In genomic region chr7:139434095-139434830, GRCm38 (mm10) we compare ENCODE assay signal across 10 mouse cellular contexts. TPM values are rescaled to one million over a fixed set of nuclear protein-coding genes. Genes with fewer than 3 reads are reported as not detected.
DNase-seq lines count a peak whose midpoint lies in the region; ATAC-seq lines count a peak whose summit lies in the region.
"Had no signal": no experiment of that assay in that cellular context is flagged by ENCODE, and none has a peak within 500 bp of the region (broad histone marks: within the 10 kb centered on the region; RNA-seq: fewer than 3 reads in every experiment).

No protein-coding gene starts in this region.

- no peak overlapping the region for H3K4me3 ChIP-seq in heart, embryonic 13.5 days
- no peak overlapping the region for H3K4me3 ChIP-seq in hindbrain, embryonic 12.5 days
- H3K4me3 ChIP-seq: embryonic facial prominence, embryonic 15.5 days had no signal

- WGBS in heart, embryonic 13.5 days = 19% methylated on average over 5 of the region's 5 CpGs
- 87% methylated on average over 5 of the region's 5 CpGs for WGBS in hindbrain, embryonic 12.5 days

- peaks cover 8% of the 10 kb centered on the region for H3K36me3 ChIP-seq in heart, embryonic 13.5 days
- H3K36me3 ChIP-seq in hindbrain, embryonic 12.5 days = no peaks in the 10 kb centered on the region
- H3K36me3 ChIP-seq: embryonic facial prominence, embryonic 15.5 days had no signal

- ATAC-seq in heart, embryonic 13.5 days (ENCODE audit: extremely low read depth, insufficient number of reproducible peaks, low FRiP score, low TSS enrichment) = peak; percentile 67
- no peak for ATAC-seq in hindbrain, embryonic 12.5 days (ENCODE audit: low FRiP score)

- H3K4me2 ChIP-seq in heart, embryonic 13.5 days = peak overlapping the region; percentile 35
- no peak overlapping the region for H3K4me2 ChIP-seq in hindbrain, embryonic 12.5 days (replicated peaks)
- H3K4me2 ChIP-seq: embryonic facial prominence, embryonic 15.5 days had no signal

- no peaks in the 10 kb centered on the region for H3K27me3 ChIP-seq in heart, embryonic 13.5 days (replicated peaks)
- no peaks in the 10 kb centered on the region for H3K27me3 ChIP-seq in hindbrain, embryonic 12.5 days
- H3K27me3 ChIP-seq: embryonic facial prominence, embryonic 15.5 days had no signal

- no peaks in the 10 kb centered on the region for H3K9me3 ChIP-seq in heart, embryonic 13.5 days
- no peaks in the 10 kb centered on the region for H3K9me3 ChIP-seq in hindbrain, embryonic 12.5 days (replicated peaks)
- H3K9me3 ChIP-seq: embryonic facial prominence, embryonic 15.5 days had no signal

- H3K9ac ChIP-seq in heart, embryonic 13.5 days = peak overlapping the region; percentile 28; the same call in 1 of the 2 replicates
- no peak overlapping the region for H3K9ac ChIP-seq in hindbrain, embryonic 12.5 days
- H3K9ac ChIP-seq: embryonic facial prominence, embryonic 15.5 days had no signal

- DNase-seq in adrenal gland, postnatal 14 days = peak; percentile 52
- no peak for DNase-seq in adrenal gland, adult 18-20 months (ENCODE audit: low spot score in 2 of 2)
- DNase-seq in kidney, postnatal 14 days = peak; percentile 81
- peak; percentile 87 for DNase-seq in lung, postnatal 25 days (ENCODE audit: low spot score)
- DNase-seq in embryo, embryonic 10.5 days (ENCODE audit: low spot score) = no peak
- no peak for DNase-seq in layer of hippocampus, adult 18-20 months (ENCODE audit: low spot score in 2 of 2)
- DNase-seq: layer of hippocampus, adult 9-11 months had no signal

- peaks cover 59% of the 10 kb centered on the region for H3K4me1 ChIP-seq in heart, embryonic 13.5 days
- peaks cover 14% of the 10 kb centered on the region for H3K4me1 ChIP-seq in hindbrain, embryonic 12.5 days

- H3K27ac ChIP-seq in heart, embryonic 13.5 days (replicated peaks) = peak overlapping the region; percentile 74
- no peak overlapping the region for H3K27ac ChIP-seq in hindbrain, embryonic 12.5 days
- H3K27ac ChIP-seq: embryonic facial prominence, embryonic 15.5 days had no signal

RNA-seq across cellular contexts. Expression of gene Inpp5a, which starts 45.4 kb away (rescaled TPM):
- total RNA-seq in adrenal gland, postnatal 14 days (2021) = 60.1 and 60.3 TPM in 2 replicates
- total RNA-seq in adrenal gland, adult 18-20 months (2021) = 100 to 1,000 TPM in 1 of 2 experiments, 10 to 100 TPM in 1; 80.9 to 101 TPM
- 58.4 and 58.5 TPM in 2 replicates for polyA plus RNA-seq in heart, embryonic 13.5 days (2015; fragmentation: Nextera tagmentation; extraction: Ambion mirVana)
- total RNA-seq in layer of hippocampus, adult 18-20 months (2021) = 10 to 100 TPM; 45.5 to 46.1 TPM
- 26.1 and 26.4 TPM in 2 replicates for polyA plus RNA-seq in hindbrain, embryonic 12.5 days (2016; fragmentation: Nextera tagmentation; extraction: Ambion mirVana)

Comparison
In these comparisons a context has a peak if more than half of its experiments do, and no peak if none do; other contexts are left out.
1. DNase-seq: peak in adrenal gland, postnatal 14 days (single experiment), kidney, postnatal 14 days (single experiment) and lung, postnatal 25 days (single experiment); none in adrenal gland, adult 18-20 months (0 of 2), embryo, embryonic 10.5 days (single experiment) and layer of hippocampus, adult 18-20 months (0 of 2).